Mouse (Mus musculus) CH12.LX (cell line): ENCODE results near the gene Edc3.

Experiments
- CTCF ChIP-seq, 2 experiments: IDR thresholded peaks in 1 of 2; conservative IDR thresholded peaks in 1 of 2; 2 replicates each; pipeline ENCODE4 v1.5.1; 2011 to 2012; ENCODE audit warnings: low read depth in 2 of 2, low read length in 2 of 2, improper control_type of control experiment in 1 of 2, inconsistent platforms in 1 of 2, mild to moderate bottlenecking in 1 of 2, moderate library complexity in 1 of 2
- ELF1 ChIP-seq: IDR thresholded peaks from 2 replicates; pipeline ENCODE4 v1.6.1; 2014; ENCODE audit warnings: low read depth, mild to moderate bottlenecking, inconsistent platforms, low read length, improper control_type of control experiment
- ETS1 ChIP-seq: conservative IDR thresholded peaks from 2 replicates; pipeline ENCODE4 v1.6.1; 2012; ENCODE audit warnings: low read depth, mild to moderate bottlenecking, inconsistent platforms, low read length, improper control_type of control experiment, moderate library complexity
- JUND ChIP-seq: conservative IDR thresholded peaks from 2 replicates; pipeline ENCODE4 v1.6.1; 2011; ENCODE audit warnings: low read depth, low read length, improper control_type of control experiment
- MYC ChIP-seq: IDR thresholded peaks from 2 replicates; pipeline ENCODE4 v1.6.1; 2011; ENCODE audit warnings: low read depth, mild to moderate bottlenecking, improper control_type of control experiment, low read length
- NELFE ChIP-seq: IDR thresholded peaks from 2 replicates; pipeline ENCODE4 v1.6.1; 2011; ENCODE audit warnings: low read depth, low read length, improper control_type of control experiment
- PAX5 ChIP-seq: IDR thresholded peaks from 2 replicates; pipeline ENCODE4 v1.6.1; 2012; ENCODE audit warnings: low read length, inconsistent platforms, mixed read lengths
- POLR2A ChIP-seq: IDR thresholded peaks from 2 replicates; pipeline ENCODE4 v1.6.1; 2011; ENCODE audit warnings: low read depth, mild to moderate bottlenecking, improper control_type of control experiment, low read length
- RCOR1 ChIP-seq: conservative IDR thresholded peaks from 2 replicates; pipeline ENCODE4 v1.6.1; 2012; ENCODE audit warnings: low read depth, mild to moderate bottlenecking, inconsistent platforms, low read length, improper control_type of control experiment
- TBP ChIP-seq: conservative IDR thresholded peaks from 2 replicates; pipeline ENCODE4 v1.6.1; 2011; ENCODE audit warnings: low read depth, low read length, improper control_type of control experiment
- UBTF ChIP-seq: IDR thresholded peaks from 2 replicates; pipeline ENCODE4 v1.6.1; 2012; ENCODE audit warnings: low read depth, mild to moderate bottlenecking, inconsistent platforms, low read length, improper control_type of control experiment, moderate library complexity
- ZMIZ1 ChIP-seq: IDR thresholded peaks from 2 replicates; pipeline ENCODE4 v1.6.1; 2012; ENCODE audit warnings: low read depth, mild to moderate bottlenecking, inconsistent platforms, low read length, improper control_type of control experiment

DNA sequence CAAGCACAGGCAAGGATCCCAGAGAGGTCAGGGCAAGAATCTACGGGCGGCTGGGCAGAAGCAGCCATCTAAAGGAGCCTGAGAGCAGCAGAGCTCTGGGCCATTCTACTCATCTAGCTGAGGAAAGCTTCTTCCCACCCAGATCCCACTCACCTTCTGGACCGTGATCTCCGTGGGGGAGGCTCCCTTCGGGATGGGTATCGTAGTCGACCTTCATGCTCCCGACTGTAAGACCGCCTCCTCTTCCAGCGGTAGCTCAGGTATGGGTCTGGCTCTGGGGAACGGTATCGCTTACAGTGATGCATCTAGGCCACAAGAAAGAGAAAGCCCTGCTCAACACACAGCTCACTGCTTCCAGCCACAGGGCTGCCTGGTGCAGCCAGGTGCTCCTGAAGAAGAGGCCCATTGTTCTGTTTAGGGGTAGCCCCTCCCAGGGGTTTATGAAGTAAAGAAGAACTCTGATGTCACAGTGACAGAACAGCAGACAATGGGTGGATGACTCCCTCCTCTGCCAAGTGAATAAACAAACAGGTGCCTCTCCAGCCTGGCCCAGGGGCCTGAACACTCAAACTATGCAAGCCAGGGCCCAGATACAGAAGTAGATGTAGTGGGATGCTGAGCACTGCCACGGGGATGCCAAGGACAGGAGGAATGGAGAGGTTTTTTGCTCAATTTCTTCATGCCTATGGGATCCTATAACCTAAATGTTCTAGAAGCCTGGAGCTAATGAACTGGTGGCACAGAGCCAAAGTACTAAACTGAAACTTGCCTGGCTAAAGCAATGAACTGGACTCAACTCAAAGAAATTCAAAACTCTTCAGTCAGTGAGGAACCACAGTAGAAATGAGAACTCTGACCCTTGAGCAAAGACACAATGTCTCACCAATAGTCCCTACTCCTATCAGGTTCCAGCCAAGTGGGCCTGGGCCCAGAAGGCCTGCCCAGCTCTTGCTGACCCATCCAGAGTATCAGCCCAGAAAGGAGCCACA is 53.5 kb downstream of the Edc3 start:
- TF ChIP-seq POLR2A (no peak), ZMIZ1 (no peak), JUND (no peak), ELF1 (no peak), TBP (no peak), UBTF (no peak), MYC (no peak), ETS1 (no peak), RCOR1 (no peak), CTCF (conservative IDR thresholded peaks at IDR 0.05 in 1 of 2, IDR thresholded peaks at IDR 0.05 in 1 of 2; ENCODE audit: low read depth in 2 of 2, low read length in 2 of 2) (no peak), PAX5 (no peak), NELFE (no peak)
